Mouse (Mus musculus) ES-Bruce4 (cell line): ENCODE measurements around the gene Olfr975. TPM values are rescaled to one million over a fixed set of nuclear protein-coding genes. Genes with fewer than 3 reads are reported as not detected.
"Not testable (repeated sequence)": the region's sequence is repeated elsewhere in the genome, so short reads cannot be mapped to it uniquely, and the experiment has no call there.

Experiments
- H3K27ac ChIP-seq: 2 replicates; pipeline ENCODE4 v1.5.1; 2012; ENCODE audit warnings: low read length, inconsistent platforms; ENCODE audit not compliant: insufficient read depth
- H3K27me3 ChIP-seq: 2 replicates; pipeline ENCODE4 v1.6.1; 2012; ENCODE audit warnings: mild to moderate bottlenecking, low read length, inconsistent platforms; ENCODE audit not compliant: control insufficient read depth, poor library complexity, insufficient read depth, severe bottlenecking
- H3K36me3 ChIP-seq: 2 replicates; pipeline ENCODE4 v1.6.1; 2012; ENCODE audit warnings: inconsistent platforms, mild to moderate bottlenecking, low read length, moderate library complexity; ENCODE audit not compliant: control insufficient read depth, poor library complexity, insufficient read depth, severe bottlenecking
- H3K4me1 ChIP-seq: one replicate; pipeline ENCODE4 v1.8.1; 2011; ENCODE audit warnings: low read length; ENCODE audit not compliant: control insufficient read depth, insufficient read depth
- H3K4me3 ChIP-seq: 2 replicates; pipeline ENCODE4 v1.5.1; 2011; ENCODE audit warnings: low read depth, mild to moderate bottlenecking, low read length
- H3K9ac ChIP-seq: 2 replicates; pipeline ENCODE4 v1.6.1; 2012; ENCODE audit warnings: low read depth, mild to moderate bottlenecking, inconsistent platforms; ENCODE audit not compliant: poor library complexity, severe bottlenecking
- H3K9me3 ChIP-seq: replicated peaks from 2 replicates; pipeline ENCODE4 v1.6.1; 2012; ENCODE audit warnings: mild to moderate bottlenecking, low read length, inconsistent platforms; ENCODE audit not compliant: control insufficient read depth, poor library complexity, insufficient read depth, severe bottlenecking
- CTCF ChIP-seq: IDR thresholded peaks from one replicate; pipeline ENCODE4 v1.8.1; 2011; ENCODE audit warnings: low read depth, low read length
- EP300 ChIP-seq: IDR thresholded peaks from 2 replicates; pipeline ENCODE4 v1.6.1; 2011; ENCODE audit warnings: low read depth, low read length; ENCODE audit not compliant: insufficient read depth
- POLR2A ChIP-seq: IDR thresholded peaks from one replicate; pipeline ENCODE4 v1.8.1; 2011; ENCODE audit warnings: low read length; ENCODE audit not compliant: insufficient read depth
- polyA plus RNA-seq: library from polyadenylated mRNA; stranded (reverse); fragments of >200 nt; gene quantifications from 2 replicates; pipeline ENCODE4 v1.2.4, GENCODE M21; 2011; ENCODE audit warnings: low read depth; ENCODE audit not compliant: missing spikeins, insufficient read depth, insufficient read length

Gene Olfr975
- polyA plus RNA-seq = 0.36 TPM in 1 of 2 replicates, not detected in the other

DNA sequence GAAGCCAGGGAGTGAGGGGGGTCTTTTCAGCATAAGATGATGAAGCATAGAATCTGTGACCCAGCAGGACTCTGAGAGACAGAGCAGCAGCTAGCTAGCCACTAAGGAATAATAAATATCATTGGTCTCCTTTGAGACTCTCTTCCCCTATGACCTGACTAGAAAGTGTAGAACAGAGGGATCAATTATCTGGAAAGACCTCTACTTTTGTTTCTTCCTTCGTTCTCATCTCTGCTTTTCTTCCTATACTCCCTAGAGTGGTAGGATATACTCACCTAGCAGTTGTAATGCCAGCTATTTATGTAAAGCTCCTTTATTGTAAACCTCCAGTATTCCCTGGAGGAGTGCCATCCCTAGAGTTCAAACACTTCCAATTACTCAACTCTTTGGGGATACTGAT is at the start of gene Olfr975:
Gene Olfr975 (minus strand): TSS at position 101 of the 400 bp plus-strand sequence.
- no peak within 1 kb of the TSS for H3K4me3 ChIP-seq
- H3K9ac ChIP-seq = no peak within 1 kb of the TSS
- H3K27ac ChIP-seq = no peak within 1 kb of the TSS
- no peaks in the 10 kb centered on the region for H3K9me3 ChIP-seq
- TF ChIP-seq POLR2A (no peak), EP300 (no peak), CTCF (no peak)
- no peaks in the 10 kb centered on the region for H3K27me3 ChIP-seq
- H3K4me1 ChIP-seq = no peaks in the 10 kb centered on the region
- H3K36me3 ChIP-seq = no peaks in the 10 kb centered on the region

DNA sequence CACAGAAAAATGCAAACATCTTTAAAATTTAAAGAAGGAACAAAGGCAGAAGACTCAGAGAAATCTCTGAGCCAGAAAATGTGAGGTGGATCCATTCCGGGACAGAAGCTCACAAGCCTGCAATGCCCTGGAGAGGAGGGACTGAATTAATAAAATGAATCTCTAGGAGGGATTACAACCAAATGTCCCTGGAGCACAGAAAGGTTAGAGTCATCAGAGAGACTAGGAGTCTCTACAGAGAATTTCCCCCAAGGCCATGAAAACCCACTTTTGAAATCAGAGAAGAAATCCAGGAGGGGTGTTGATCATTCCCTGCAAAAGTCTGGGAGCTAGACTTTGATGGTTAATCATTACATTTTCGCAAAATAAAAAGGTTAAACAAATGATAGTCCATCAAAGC is 40.0 kb upstream of the Olfr975 start, which contains the start of gene Olfr978:
Gene Olfr978 (plus strand): TSS at position 301 of the 400 bp plus-strand sequence.
- Histone ChIP-seq H3K27me3 (no peaks in the 10 kb centered on the region), H3K27ac (no peak within 1 kb of the TSS), H3K4me3 (no peak within 1 kb of the TSS), H3K9ac (no peak within 1 kb of the TSS), H3K36me3 (no peaks in the 10 kb centered on the region), H3K9me3 (no peaks in the 10 kb centered on the region), H3K4me1 (no peaks in the 10 kb centered on the region)
- TF ChIP-seq EP300 (no peak), POLR2A (no peak), CTCF (no peak)

DNA sequence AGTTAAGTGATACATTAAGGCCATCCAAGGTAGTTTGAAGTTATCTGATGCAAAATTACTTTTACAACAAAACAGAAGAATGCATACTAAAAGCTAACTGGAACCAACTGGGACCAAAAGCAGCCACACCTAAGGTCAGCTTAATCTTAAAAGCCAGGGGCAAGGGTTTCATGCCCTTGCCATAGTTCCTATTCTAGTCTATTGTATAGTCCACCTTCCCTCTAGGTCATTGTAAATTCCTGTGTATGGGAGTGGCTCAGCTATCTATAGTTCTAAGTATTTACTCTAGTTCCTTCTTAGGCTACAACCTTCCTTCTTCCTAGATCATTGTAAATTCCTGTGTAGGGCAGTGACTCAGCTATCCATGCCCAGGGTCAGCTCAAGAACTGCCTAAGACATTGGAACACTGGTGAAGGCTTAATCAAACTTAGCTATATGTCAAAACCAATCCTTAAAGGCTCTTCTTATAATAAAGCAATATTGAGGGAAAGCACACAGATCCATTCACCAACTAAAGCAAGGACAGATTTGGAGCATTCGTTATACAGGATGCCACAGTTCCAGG is 24.8 kb upstream of the Olfr975 start:
- H3K27ac ChIP-seq = peak overlapping the region; percentile 44; the same call in 1 of the 2 replicates
- H3K4me3 ChIP-seq, H3K4me1 ChIP-seq, H3K9me3 ChIP-seq, H3K36me3 ChIP-seq, H3K9ac ChIP-seq, H3K27me3 ChIP-seq: not testable (repeated sequence)

DNA sequence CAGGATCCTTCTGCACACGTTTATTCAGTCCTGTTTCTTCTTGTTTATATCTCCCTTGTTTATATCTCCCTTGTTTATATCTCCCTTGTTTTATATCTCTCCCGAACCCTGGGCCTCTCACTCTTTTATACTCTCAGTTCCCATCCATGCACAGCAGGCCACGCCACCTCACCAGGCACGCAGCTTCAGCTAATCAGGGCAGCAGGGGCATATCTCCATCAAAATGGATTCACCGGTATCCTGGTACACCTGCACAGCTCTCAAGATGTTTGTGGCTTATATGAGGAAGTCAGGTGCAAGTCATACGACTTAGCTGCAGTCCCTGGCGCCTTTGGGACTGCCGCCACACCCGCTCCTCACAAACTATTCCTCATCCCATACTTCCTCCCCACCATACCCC is 9.2 kb upstream of the Olfr975 start, which contains the start of gene Olfr976:
Gene Olfr976 (minus strand): TSS at position 101 of the 400 bp plus-strand sequence.
- H3K27me3 ChIP-seq, H3K4me1 ChIP-seq, H3K36me3 ChIP-seq, H3K27ac ChIP-seq, H3K9me3 ChIP-seq, H3K4me3 ChIP-seq, H3K9ac ChIP-seq: not testable (repeated sequence)

DNA sequence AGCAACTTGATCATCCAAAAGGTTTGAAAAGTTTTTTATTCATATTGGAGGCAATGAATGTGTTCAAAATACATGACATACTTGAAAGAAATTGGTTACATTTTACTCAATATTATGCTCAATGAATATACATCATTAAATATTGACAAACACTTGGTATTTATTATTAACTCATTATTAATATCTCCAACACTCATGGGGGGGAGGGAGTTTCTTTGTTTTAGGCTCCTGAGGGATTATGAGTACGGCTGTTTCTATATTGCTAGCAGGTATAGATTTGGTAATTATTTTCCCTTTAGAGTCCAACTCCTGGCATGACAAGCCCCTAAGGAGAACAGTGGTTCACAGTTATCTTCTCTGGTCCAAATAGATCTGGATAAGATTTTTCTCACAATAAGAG is 14.6 kb downstream of the Olfr975 start, which contains the start of gene Olfr974:
Gene Olfr974 (plus strand): TSS at position 301 of the 400 bp plus-strand sequence.
- TF ChIP-seq CTCF = no peak
- TF ChIP-seq EP300 = no peak
- no peak for TF ChIP-seq POLR2A
- Histone ChIP-seq H3K27ac (no peak within 1 kb of the TSS), H3K27me3 (no peaks in the 10 kb centered on the region), H3K4me1 (no peaks in the 10 kb centered on the region), H3K9ac (no peak within 1 kb of the TSS), H3K36me3 (no peaks in the 10 kb centered on the region), H3K9me3 (no peaks in the 10 kb centered on the region), H3K4me3 (no peak within 1 kb of the TSS)

DNA sequence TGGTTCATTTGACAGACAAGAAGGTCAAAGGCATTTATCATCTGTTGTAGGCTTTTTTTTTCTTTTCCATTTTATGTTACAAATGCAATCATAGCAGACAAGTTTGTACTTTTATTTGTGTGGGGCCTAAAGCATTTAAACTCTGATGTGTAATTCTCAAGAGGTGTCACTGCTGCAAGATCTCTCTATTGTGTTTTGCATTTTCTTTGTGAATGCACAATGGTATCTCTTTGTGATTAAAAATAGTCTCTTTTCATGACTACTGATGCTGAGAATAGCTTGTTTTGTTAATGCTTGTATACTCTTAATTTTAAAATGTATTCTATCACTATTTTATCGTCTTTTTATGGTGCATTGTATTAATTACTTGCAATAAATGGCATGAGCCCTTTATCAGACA is 23.0 kb downstream of the Olfr975 start:
- not testable (repeated sequence) for H3K4me3 ChIP-seq, H3K27me3 ChIP-seq, H3K9me3 ChIP-seq, H3K27ac ChIP-seq, H3K4me1 ChIP-seq, H3K36me3 ChIP-seq, H3K9ac ChIP-seq

DNA sequence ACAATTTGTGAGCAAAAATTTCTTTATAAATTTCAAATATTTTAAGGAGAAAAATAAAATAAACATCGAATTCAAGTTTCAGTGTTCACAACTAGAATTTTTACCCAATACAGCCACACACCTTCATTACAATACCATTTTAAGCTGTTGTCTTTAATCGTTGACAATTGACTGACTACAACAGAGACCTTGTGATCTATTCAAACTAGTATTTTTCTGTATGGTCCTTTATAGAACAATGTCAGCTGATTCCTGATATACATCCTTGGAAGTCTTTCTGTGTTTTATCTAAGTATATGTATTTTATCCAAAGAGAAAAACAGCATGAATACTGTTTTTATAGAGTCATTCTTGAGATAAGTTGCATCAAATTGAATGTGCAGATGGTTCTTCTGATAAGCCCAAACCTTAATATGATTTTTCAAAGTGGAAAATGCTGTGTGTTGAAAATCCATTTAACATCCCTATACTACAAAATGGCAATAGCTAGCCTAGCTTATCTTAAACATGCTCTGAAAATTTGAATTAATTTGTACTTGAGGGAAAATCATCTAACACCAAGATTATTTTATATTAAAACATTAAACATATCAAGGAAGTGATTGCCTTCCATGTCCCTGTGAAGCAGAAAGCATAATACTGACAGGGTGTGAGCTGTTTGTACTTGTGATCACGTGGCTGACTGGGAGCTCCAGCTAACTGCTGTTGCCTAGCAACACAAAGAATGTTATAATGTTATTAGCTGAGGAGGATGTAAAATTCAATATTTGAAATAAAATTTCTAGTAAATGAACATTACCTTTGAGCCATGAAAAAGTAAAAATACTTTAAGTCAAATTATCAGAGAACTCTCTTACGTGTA is 23.6 kb downstream of the Olfr975 start:
- H3K27me3 ChIP-seq, H3K9ac ChIP-seq, H3K9me3 ChIP-seq, H3K27ac ChIP-seq, H3K4me3 ChIP-seq, H3K36me3 ChIP-seq, H3K4me1 ChIP-seq: not testable (repeated sequence)
